Mouse (Mus musculus): ENCODE data around the gene Astn1. TPM values are rescaled to one million over a fixed set of nuclear protein-coding genes. Genes with fewer than 3 reads are reported as not detected.

The Astn1 gene
- polyA plus RNA-seq (2012; rRNA removed), result 1.5 and 2.6 TPM in 2 replicates

DNA sequence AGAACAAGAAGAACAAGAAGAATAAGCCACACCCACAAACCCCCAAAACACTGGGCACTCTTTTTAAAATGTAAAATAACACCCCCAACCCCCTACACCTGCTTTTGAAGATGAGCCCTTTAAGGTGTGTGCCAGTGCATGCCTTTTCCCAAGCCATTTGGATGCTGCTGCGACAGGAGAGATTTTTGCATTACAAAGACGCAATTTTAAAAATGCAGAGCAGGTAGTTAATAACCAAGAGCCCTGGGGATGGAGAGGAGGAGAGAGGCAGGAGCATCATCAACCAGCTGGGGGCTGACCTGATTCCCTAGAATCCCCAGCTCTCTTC, at the start of gene Astn1:
Gene Astn1, plus strand, starts transcription at position 310 of the 328 bp plus-strand sequence.

DNA sequence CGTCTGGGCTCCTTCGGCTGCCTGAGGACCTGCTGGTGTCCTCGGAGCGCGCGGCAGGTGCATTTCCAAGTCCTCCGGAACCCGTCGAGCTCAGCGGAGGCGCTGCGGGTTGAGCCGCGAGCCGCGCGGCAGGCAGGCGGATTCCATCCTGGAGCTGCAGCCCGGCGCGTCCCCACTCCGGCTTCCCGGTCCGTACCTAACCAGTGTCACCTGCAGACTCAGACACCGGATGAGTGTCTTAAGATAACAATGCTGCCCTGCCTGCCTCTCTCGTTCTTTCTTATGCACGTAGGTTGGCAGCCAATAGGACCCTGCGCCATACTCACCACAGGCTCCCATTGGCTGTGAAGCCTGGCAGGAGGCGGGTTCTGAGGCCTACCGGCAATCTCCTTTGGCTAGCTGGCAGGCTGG, 6.0 kb upstream of the Astn1 start, which contains the start of gene Brinp2:
Gene Brinp2, minus strand, starts transcription at position 276 of the 411 bp plus-strand sequence.

Other genes with a start within 250 kb of the Astn1 start
- gene Brinp2, start 5.9 kb upstream of the Astn1 start, polyA plus RNA-seq (2012; rRNA removed), result 5.6 and 8.3 TPM in 2 replicates

Measured in ovary, adult 2 months (tissue).